Mouse (Mus musculus) olfactory bulb, adult 2 months (tissue): ENCODE measurements around the gene Cars2.

Experiments
- CTCF ChIP-seq: fragments of 200-500 bp; IDR thresholded peaks from 2 replicates; pipeline ENCODE4 v1.5.1; 2012; ENCODE audit warnings: low read depth, mild to moderate bottlenecking, low read length, moderate library complexity; ENCODE audit not compliant: insufficient read depth
- POLR2A ChIP-seq: fragments of 200-500 bp; IDR thresholded peaks from 2 replicates; pipeline ENCODE4 v1.6.1; 2012; ENCODE audit warnings: mild to moderate bottlenecking, low read depth, low read length, moderate library complexity; ENCODE audit not compliant: insufficient read depth

DNA sequence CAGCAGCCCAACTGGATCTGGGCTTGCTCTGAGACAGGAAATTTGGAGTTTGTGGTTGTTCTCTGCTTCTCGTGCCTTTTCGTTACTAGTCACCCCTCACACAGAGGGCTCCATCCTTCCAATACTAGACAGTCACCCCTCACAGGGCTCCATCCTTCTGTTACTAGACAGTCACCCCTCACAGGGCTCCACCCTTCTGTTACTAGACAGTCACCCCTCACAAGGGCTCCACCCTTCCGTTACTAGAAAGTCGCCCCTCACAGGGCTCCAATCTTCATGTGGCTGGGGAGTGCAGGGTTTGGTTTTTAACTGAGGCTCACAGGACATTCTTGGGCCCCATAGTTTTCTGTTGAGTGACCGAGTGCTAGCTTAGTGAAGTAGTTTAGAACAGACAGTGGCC lies 37.3 kb downstream of the Cars2 start:
- TF ChIP-seq CTCF (no peak), POLR2A (no peak)
